Mouse (Mus musculus): ENCODE results near the gene Rcor3. TPM values are rescaled to one million over a fixed set of nuclear protein-coding genes. Genes with fewer than 3 reads are reported as not detected.
A peak's percentile ranks its signal among the peaks of the same experiment; 100 is the strongest.

Gene Rcor3
- total RNA-seq, 2 experiments from 2014 or later: 51.1 to 55.7 TPM

DNA sequence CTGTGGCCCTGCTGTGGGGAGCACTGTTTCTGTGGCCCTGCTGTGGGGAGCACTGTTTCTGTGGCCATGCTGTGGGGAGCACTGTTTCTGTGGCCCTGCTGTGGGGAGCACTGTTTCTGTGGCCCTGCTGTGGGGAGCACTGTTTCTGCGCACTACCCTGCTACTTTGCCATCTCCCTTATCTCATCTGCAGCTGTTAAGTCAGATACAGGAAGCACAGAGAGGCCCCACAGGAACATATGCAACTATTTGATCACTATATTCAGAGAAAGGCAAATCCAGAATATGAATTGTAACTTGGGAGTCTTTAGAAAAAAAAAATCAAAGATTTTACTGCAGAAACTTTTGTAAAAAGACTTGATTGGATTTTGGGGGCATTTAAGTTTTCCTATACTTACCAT is 22.5 kb downstream of the Rcor3 start:
- no peak overlapping the region for H3K4me3 ChIP-seq
- no peak overlapping the region for H3K27ac ChIP-seq
- no peak for DNase-seq (ENCODE audit: low spot score in 2 of 2)
- no peak for TF ChIP-seq CTCF (conservative IDR thresholded peaks at IDR 0.05)

DNA sequence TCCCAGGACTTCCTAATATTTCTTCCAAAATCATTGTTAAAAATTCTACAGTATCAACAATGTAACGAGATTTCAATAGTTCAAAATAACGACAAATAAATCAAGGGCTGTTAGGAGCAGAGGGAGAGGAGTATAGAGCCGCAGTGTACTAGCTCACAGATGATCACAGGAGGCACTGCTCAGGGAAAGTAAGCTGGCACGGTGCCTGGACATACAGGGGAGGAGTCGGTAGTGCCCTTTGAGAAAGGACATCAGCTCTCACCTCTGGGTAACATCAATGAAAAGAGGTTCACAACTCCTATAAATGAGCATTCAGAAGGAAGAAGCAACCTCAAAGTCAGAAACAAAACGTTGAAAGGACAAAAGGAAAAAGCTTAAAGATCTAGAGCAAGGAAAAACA is 28.7 kb downstream of the Rcor3 start:
- Histone ChIP-seq H3K4me3 (no peak overlapping the region), H3K27ac (no peak overlapping the region)
- TF ChIP-seq CTCF (conservative IDR thresholded peaks at IDR 0.05): no peak
- no peak for DNase-seq (ENCODE audit: low spot score in 2 of 2)

DNA sequence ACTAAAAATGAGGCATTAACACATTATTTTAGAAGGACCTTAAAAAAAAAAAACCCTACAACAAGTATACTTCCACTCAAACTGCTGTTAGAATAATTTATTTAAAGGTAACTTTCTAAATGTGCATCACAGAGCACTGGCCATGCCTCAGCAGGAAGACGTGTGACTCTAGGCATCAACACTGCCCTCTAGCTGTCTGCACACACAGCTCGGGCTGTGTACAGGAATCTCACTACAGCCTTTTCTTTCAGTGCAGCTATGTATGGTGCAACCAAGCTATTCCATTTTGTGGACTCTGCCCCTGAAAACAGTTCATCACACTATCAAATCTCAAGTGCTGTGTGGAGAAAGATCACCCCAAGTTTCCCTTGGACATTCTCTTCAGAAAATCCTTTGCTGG is 30.5 kb downstream of the Rcor3 start:
- Histone ChIP-seq H3K27ac (no peak overlapping the region), H3K4me3 (no peak overlapping the region)
- peak in 1 of 2 experiments; percentile 20 for DNase-seq (ENCODE audit: low spot score in 2 of 2)
- peak; percentile 85 for TF ChIP-seq CTCF (conservative IDR thresholded peaks at IDR 0.05)

DNA sequence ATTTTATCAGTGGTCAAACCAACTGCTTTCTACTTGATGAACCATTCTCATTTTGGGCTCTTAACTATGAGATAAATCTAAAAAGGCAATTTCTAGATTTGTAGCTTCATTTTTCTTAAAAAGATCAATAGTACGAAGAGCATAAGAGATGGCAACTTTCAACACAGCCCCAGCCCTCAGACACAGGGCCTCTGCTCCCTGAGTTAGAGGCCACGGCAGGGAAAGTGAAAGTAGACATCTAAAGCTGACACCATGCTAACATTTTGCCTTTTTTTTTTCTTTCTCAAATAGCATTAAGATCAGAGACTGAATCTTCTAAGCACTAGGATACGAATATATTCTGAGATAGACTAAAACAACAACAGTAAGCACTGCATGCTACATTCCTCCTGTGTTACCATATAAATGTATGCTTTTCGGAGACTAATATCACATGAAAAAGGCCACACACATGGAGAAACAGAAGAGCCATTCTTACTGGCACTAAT is 31.9 kb downstream of the Rcor3 start:
- no peak overlapping the region for H3K4me3 ChIP-seq
- TF ChIP-seq CTCF (conservative IDR thresholded peaks at IDR 0.05): no peak
- DNase-seq (ENCODE audit: low spot score in 2 of 2): no peak
- no peak overlapping the region for H3K27ac ChIP-seq

DNA sequence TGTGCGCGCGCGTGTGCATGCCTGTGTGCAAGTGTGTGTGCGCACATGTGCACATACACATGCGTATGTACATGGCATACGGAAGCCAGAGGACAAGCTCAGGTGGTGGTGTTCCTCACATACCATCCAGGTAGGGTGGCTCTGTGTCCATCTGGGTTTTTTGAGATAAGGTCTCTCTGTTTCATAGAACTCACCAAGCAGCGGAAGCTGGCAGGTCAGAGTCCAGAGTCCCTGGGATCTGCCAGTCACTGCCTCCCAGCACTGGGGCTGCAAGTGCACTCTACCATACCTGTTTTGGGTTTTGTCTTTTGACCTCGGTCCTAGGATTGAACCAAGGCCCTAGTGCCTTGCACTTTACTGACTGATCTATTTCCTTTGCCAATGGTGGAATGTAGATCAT is 33.8 kb downstream of the Rcor3 start:
- DNase-seq (ENCODE audit: low spot score in 2 of 2): no peak
- no peak for TF ChIP-seq CTCF (conservative IDR thresholded peaks at IDR 0.05)

DNA sequence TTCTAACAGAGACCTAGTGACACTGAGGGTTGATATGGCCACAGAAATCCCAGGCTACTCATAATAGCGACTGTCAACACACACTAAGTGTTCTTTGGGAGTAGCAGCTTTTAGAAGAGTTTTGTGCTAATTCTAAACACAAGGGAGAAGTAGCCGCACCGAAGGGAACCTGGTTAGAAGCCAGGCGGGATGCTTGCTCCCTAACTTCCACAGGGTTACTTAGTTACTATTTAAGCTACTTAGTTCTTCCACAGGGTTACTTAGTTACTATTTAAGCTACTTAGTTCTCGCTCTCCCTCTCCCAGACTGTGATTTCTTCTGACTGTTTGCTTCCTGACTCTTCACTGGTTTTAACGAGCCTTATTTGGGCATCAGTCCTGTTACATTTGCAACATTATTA is 34.7 kb downstream of the Rcor3 start:
- no peak overlapping the region for H3K27ac ChIP-seq
- no peak overlapping the region for H3K4me3 ChIP-seq
- no peak for TF ChIP-seq CTCF (conservative IDR thresholded peaks at IDR 0.05)
- no peak for DNase-seq (ENCODE audit: low spot score in 2 of 2)

More for the DNA sequence above, 33.8 kb downstream of the Rcor3 start:
- Histone ChIP-seq H3K27ac (no peak overlapping the region), H3K4me3 (no peak overlapping the region)

DNA sequence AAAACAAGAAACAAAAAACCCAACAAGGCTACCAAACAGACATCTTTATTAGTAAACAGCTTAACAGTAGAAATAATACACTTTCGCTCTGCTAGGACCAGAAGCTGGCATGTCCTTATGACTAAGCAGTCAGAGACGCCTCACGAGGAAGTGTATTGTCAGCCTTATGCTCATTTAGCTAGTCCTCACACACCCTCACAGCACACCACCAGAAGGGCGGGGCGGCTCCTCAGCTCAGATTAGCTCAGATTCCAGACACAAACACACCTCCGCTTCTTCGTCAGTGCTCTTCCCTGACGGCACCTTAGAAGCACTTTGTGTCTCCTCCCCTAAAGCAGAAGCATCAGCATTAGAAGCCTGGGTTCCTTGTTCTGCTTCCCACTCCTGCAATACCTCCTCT is 36.5 kb downstream of the Rcor3 start:
- H3K27ac ChIP-seq: no peak overlapping the region
- no peak for TF ChIP-seq CTCF (conservative IDR thresholded peaks at IDR 0.05)
- peak in 1 of 2 experiments; percentile 43 for DNase-seq (ENCODE audit: low spot score in 2 of 2)
- no peak overlapping the region for H3K4me3 ChIP-seq

DNA sequence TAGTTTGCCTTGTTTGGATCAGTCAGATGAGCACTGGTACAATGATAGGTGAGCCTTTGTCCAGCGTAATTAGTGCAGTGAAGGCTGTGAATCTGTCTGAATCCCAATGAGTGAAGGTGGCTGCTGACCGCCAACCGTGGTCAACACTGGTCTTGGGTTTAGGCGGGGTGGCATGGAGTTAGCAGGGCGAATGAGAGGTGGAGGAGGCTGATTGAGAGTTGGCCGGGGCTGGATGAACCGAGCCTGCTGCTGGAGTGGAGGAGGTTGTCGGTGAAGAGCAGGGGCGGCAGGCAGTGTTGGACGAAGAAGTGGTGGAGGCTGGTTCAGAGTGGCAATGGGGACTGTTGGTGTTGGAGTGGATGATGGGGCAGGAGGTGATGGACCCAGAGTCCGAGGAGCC is 37.1 kb downstream of the Rcor3 start:
- TF ChIP-seq CTCF (conservative IDR thresholded peaks at IDR 0.05): no peak
- no peak overlapping the region for H3K27ac ChIP-seq
- H3K4me3 ChIP-seq: no peak overlapping the region
- DNase-seq (ENCODE audit: low spot score in 2 of 2): no peak

DNA sequence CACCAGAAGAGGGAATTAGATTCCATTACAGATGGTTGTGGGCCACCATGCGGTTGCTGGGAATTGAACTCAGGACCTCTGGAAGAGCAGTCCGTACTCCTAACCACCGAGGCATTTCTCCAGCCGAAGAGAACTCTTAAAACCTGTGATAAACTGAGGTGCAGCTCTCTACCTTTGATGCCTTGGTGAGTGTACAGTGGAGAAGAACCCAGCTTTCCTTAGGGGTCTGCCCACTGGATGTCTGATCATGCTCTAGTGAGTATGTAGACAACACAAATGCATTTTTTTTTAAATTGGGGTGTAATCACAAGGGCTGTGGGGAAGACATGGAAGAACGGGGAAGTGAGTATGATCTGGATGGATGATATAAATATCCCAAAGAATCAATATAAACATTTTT is 42.2 kb downstream of the Rcor3 start:
- Histone ChIP-seq H3K4me3 (no peak overlapping the region), H3K27ac (no peak overlapping the region)
- TF ChIP-seq CTCF (conservative IDR thresholded peaks at IDR 0.05): no peak
- DNase-seq (ENCODE audit: low spot score in 2 of 2): no peak

DNA sequence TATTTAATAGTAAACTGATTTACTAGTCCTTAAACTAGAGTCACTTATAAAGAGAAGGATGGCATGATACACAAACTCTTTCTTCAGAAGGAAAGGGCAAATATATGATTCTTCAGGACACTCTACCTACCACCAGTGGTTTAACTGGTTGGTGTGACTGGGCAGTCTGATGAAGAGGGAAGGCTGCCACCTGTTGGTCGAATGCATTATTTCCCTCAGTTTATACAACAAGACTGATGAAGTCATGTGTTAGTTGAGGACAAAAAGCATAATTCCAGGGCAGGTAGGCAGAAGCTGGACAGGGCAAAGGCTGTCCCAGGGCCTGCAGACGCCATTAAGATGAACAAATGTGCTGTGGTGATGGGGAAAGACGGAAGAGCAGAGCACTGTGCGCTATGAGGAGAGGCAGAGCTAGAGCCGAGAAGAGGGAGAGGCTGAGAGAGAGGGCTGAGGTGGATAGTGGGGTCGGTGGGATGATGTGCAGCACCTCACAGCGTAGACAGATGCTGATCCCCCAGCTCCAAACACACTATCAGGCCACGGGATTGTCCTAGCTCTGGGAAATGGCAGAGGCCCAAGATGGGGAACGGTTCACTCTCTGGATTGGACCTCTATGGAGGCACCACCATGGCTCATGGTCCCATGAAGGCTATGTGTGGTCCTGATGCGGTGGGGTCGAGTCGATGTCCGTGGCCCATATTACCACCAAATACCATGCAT is 43.3 kb downstream of the Rcor3 start:
- Histone ChIP-seq H3K4me3 (no peak overlapping the region), H3K27ac (no peak overlapping the region)
- TF ChIP-seq CTCF (conservative IDR thresholded peaks at IDR 0.05): peak; percentile 88
- DNase-seq (ENCODE audit: low spot score in 2 of 2): peak; percentile 28 to 66

DNA sequence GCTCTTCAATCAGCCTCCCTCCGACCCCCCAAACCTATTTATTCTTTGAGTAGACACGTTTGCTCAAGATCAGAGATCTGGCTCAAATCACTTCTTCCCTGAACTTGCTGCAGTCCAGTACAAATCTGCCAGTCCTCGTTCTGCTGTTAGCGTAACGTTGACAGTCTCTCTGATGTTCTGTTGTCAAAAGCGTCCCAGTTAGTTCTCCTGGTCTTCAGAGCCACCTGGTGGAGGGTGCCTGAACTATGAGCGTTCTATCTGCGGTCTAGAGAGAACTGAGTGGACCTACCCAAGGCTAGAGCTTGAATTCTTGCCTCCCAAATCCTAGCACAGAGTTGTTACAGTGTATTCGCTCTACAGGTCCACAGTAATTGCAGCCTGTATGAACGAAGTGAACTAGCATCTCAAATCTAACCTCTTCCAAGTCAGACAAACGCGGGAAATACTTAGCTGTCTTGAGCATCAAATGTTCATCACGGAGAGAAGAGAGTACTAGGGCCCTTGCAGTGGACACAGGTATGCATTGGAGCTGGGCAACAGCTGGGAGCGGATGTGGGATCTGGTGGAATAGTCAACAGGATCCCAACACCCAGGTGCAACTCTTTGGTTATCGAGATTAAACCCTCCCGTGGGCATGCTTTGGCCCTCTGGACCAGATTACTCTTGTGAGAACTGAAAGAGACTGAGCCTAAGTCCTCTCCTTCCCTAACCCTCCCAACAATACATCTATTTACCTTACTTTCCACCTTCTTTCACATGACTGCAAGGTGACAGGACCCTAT is 44.8 kb downstream of the Rcor3 start:
- peak; percentile 83 to 88 for DNase-seq (ENCODE audit: low spot score in 2 of 2)
- Histone ChIP-seq H3K27ac (no peak overlapping the region), H3K4me3 (peak overlapping the region; percentile 67)
- peak; percentile 95 for TF ChIP-seq CTCF (conservative IDR thresholded peaks at IDR 0.05)

DNA sequence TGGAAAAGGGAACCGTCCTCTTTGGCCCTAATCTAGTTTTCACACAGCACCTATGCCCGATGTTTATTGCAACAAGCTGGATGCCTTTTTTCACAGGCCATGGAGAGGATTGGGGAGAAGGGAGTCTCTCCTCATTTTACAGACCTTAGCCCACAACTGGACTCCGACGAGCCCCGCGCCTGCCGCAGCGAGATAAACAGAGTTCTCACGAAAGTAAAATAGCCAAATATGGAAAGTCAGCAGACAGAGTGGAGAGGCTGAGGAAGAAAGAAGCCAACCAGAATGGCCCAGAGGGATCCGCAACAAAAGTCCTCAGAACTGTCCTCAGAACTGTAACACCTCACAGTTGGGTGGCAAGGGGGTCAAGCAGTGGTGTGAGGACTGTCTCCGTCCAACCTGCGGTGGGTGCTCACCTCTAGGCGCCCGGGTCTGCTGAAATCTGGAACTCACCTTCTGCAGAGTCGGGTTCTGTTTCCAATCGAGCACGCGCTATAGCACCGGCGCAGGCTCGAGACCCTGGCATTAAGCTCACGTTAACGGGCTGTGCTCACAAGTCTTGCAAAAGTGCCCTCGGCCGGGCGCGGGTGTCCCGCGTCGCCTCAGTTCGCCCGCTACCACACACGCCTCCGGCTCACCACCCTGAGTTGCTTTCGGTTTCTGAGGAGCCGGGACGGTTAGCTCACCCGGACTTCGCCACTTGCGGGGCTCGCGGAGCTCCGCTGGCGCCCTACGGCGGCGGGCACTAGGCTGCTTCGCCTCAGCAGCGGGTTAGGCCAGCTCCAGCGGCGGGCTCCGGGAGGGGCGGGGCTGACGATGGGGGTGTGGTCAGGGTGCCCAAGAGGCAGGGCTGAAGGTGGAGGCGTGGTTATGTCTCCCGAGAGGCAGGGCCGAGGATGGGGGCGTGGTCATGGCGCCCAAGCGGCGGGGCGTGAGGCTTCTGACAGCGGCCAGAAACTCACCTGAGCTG is 45.8 kb downstream of the Rcor3 start, which contains the start of gene Traf5:
Gene Traf5 (minus strand): TSS at position 754 of the 967 bp plus-strand sequence.
- TF ChIP-seq CTCF (conservative IDR thresholded peaks at IDR 0.05): no peak
- Histone ChIP-seq H3K4me3 (peak within 1 kb of the TSS; percentile 67), H3K27ac (peak within 1 kb of the TSS; percentile 80)
- DNase-seq (ENCODE audit: low spot score in 2 of 2): peak; percentile 90 to 95

Measured in layer of hippocampus, adult 2 months (tissue).